Mouse (Mus musculus) gastrocnemius, postnatal 14 days (tissue): Measurements from ENCODE around the gene Tshr. TPM values are rescaled to one million over a fixed set of nuclear protein-coding genes. Genes with fewer than 3 reads are reported as not detected.
A peak's percentile ranks its signal among the peaks of the same experiment; 100 is the strongest.
"Not testable (repeated sequence)": the region's sequence is repeated elsewhere in the genome, so short reads cannot be mapped to it uniquely, and the experiment has no call there.

Experiments used
- DNase-seq: peaks from one replicate; pipeline ENCODE4 v3.0.0; 2021; ENCODE audit warnings: mixed read lengths
- intact Hi-C: fragments of 180-260 bp; cut with DNase I; formaldehyde crosslinking; loops from one replicate; pipeline ENCODE4 v1.15.1; 2025; ENCODE audit warnings: low total_unique reads
- total RNA-seq, 2 experiments: library from RNA; stranded (reverse); gene quantifications; 2 replicates each; pipeline ENCODE4 v1.2.3; 2021

The Tshr gene
- total RNA-seq, 2 experiments from 2014 or later, result 0.40 to 1.0 TPM

- DNase-seq, result no peak
- intact Hi-C loops, result no loop called here
These were observed 199.0 kb downstream of the Tshr start for GRCm38 (mm10) chr12:91583409-91583808.

- intact Hi-C loops, result no loop called here
- DNase-seq, result no peak
These were observed 200.8 kb downstream of the Tshr start for GRCm38 (mm10) chr12:91585206-91585605.

DNA sequence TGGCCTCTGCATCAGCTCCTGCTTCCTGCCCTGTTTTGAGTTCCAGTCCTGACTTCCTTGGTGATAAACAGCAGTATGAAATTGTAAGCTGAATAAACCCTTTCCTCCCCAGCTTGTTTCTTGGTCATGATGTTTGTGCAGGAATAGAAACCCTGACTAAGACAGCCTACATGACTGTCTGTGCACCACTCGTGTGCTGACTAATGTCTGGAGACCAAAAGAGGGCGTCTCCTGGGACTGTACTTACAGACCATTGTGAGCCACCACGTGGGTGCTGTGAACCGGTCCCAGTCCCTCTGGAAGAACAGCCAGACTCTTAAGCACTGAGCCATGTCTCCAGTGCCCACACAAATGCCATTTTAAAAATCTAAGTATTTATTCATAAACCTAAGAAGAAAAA lies 201.5 kb downstream of the Tshr start:
- intact Hi-C loops, DNase-seq: not testable (repeated sequence)

GRCm38 (mm10) chr12:91587077-91587476 lies 202.7 kb downstream of the Tshr start:
- intact Hi-C loops, result no loop called here

GRCm38 (mm10) chr12:91587491-91588033 lies 203.2 kb downstream of the Tshr start:
- intact Hi-C loops, result no loop called here
- no peak for DNase-seq

More at GRCm38 (mm10) chr12:91587077-91587476, 202.7 kb downstream of the Tshr start:
- DNase-seq, result no peak

GRCm38 (mm10) chr12:91588176-91588669 lies 203.9 kb downstream of the Tshr start:
- intact Hi-C loops, result no loop called here
- DNase-seq, result peak; percentile 88

- intact Hi-C loops, result no loop called here
- peak; percentile 67 for DNase-seq
These were observed 204.5 kb downstream of the Tshr start for GRCm38 (mm10) chr12:91588670-91589541.

DNA sequence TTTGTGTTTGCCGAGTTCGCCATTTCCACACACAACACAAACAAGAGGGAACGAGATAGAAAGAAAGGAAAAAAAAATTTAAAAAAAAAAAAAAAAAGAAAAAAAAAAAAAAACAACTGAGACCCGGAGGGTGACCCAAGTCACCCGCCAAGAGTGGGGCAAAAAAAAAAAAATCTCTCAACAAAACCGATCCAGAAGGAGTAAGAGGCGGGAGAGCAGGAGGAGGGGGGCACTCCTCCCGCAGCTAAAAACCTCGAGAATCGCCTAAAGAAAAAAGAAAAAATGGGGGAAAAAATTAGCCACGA lies 205.1 kb downstream of the Tshr start:
- intact Hi-C loops, result no loop called here
- no peak for DNase-seq

DNA sequence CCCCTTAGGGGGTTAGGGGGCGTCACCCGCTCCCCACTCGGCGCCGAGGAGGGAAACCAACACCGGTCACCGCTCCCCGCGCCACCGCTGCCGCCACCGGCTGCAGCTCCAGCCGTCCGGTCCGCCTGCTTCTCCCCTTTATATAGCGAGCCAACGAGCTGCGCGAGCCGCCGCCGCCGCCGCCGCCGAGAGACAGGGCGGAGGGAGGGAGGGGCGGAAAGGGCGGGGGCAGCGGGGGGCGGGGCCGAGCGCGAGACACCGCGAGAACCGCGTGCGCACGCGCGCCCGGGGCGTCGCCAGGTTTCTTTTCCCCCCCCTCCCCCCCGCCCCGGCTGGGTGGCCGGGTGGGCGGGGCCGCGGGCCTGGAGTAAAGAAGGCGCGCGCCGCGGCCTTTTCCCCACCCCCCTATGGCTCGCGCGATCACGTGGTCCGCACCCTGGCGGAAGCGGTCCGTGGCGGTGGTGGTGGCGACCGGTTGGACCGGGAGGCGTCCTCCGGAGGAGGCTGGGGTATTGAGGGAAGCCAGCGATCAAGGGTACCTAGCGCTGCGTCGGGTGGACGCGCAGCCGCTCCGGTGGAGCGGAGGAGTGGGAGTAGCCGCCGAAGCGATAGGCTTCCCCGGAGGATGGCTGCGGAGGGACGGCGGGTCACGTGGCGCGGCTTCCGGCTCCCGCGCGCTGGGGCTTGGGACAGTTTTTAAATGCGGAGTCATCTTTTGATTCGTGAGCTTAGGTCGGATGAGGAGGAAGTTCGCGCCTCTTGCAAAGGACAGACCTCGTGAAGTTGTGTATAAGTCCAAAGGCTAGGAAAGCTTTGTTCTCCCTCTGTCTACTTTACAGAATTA lies 205.7 kb downstream of the Tshr start, which contains the start of gene Gtf2a1:
Gtf2a1 (minus strand) TSS at position 641 of the 844 bp plus-strand sequence.
- peak; percentile 95 for DNase-seq
- intact Hi-C loops, result no loop called here

DNA sequence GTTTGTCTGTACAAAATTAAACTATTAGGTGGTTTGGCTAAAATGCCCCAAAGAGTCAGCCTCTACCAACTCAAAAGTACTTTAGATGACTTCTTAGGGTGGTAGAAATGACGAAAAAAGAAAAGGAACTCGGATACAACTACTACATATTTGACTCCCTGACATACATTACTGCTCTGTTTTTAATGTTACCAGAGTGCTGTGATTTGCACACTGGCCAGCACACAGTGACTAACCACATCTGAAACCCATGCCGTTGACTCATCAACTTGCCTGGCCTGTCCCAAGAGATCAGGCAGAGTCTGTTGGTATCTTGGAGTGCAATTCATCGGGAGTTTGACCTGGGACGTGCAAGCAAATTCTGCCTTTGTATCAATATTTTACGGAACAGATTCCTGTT lies 206.4 kb downstream of the Tshr start:
- intact Hi-C loops, result no loop called here

DNA sequence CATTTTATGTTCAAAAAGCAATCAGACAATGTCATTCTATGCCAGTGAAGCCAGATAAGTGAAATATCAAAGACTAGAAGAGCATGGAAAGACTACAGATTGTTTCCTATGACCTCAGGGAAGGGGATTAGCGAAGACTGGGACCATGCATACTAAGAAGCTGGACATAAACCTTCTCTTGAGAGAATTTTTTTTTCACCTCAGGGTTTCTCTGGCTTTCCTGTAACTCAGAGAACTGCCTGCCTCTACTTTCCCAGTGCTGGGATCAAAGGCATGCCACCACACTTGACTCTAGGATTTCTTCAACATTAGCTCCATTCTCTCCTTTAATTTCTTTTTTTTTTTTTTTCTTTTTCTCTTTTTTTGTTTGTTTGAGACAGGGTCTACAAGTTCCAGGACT lies 206.8 kb downstream of the Tshr start:
- intact Hi-C loops, result no loop called here
- DNase-seq, result no peak

More for the DNA sequence above, 206.4 kb downstream of the Tshr start:
- DNase-seq, result peak; percentile 32

- intact Hi-C loops, result no loop called here
- no peak for DNase-seq
These were observed 207.8 kb downstream of the Tshr start for GRCm38 (mm10) chr12:91592128-91592527.

Other genes with a start within 250 kb of the Tshr start
- gene Cep128, start 154 bp upstream of the Tshr start, total RNA-seq, result 1 to 10 TPM; 1.4 to 1.6 TPM
- 10 to 100 TPM; 19.1 to 20.2 TPM for gene Gtf2a1, start 205.9 kb downstream of the Tshr start, total RNA-seq